Mouse (Mus musculus) urinary bladder, postnatal 0 days (tissue): ENCODE measurements around the gene Vkorc1l1. TPM values are rescaled to one million over a fixed set of nuclear protein-coding genes. Genes with fewer than 3 reads are reported as not detected.

Experiments used
- polyA plus RNA-seq: library from polyadenylated mRNA; unstranded; fragments of >200 nt; fragmentation: Nextera tagmentation; extraction: Ambion mirVana; gene quantifications from 2 replicates; pipeline ENCODE4 v1.2.1, GENCODE M21; 2015

Gene Vkorc1l1
- polyA plus RNA-seq, result 15.9 and 18.2 TPM in 2 replicates

DNA sequence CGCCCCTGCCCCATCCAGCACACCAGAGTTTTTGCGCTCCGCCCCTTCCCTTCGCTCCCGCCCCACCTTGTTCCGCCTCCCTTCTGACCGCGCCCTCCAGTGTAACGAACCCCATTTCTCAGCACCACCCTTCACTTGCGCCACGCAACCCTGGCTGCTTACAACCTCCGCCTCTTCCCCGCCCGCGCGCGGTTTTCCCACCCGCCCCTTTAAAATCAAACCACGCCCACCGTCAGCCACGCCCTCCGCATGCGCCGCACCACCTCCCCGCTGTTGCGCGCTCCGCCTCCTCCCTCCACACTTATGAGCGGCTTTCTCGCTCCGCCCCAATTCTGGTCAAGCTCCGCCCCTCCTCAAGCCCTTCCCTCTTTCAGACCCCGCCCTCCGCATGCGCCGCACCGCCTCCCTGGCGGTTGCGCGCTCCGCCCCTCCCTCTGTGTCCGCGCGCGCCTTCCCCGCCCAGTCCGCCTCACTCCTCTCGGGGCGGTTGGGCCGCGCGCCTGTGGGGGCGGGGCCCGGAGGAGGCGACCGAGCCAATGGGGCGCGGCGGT, at the start of gene Vkorc1l1:
Vkorc1l1 (plus strand) TSS at position 476 of the 551 bp plus-strand sequence.

GRCm38 (mm10) chr5:129895198-129896088, 46.3 kb upstream of the Vkorc1l1 start, which contains the start of gene Zbed5:
Gene Zbed5 (plus strand): TSS chr5:129895723.

DNA sequence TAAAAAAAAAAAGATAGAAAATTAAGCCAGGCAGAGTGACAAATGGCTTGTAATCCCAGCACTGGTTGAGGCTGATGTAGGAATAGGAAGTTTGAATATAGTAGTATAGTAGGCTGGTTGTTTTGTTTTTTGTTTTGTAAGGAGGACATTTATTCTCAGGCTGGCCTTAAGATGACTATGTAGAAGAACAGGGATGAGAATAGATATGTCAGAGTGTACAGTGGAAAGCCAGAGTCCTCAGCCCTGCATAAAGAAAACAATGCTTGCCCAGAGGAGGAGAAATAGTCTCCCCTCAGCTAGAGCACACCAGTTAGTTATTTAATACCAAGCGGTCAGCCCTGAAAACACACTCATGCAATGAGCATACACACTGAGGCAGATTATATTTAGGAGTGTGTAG, 43.3 kb upstream of the Vkorc1l1 start, which contains the start of gene Phkg1:
Phkg1 (minus strand) TSS at position 101 of the 400 bp plus-strand sequence.

DNA sequence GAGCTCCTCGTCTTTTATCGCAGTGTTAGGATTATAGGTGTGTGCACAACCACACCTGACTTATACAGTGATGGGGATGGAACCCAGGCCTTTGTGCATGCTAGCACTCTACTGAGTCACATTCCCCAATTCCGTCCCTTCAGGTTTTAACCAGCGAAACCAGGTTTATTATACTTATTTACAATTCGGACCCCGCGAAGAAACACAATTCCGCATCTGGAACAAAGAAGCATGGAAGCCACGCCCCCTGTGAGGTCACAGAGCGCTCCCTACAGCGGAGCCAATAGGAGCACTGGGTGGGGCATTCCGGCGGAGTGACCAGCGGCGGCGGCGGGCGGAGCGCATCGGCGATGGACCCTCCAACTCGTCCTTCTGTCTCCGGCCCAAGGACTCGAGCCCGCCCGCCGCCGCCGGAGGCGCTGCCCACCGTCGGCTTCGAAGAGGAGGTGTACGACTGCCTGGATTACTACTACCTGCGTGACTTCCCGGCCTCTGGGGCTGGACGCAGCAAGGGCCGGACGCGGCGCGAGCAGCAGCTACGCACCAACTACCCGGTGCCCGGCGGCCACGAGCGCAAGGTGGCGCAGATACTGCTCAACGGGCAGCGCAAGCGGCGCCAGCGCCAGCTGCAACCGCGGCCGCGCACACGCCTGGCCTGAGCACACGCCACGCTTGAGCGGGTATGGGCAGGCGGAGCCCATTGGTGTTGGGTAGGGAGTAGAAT, 33.4 kb upstream of the Vkorc1l1 start, which contains the start of gene Nupr1l:
Nupr1l (plus strand) TSS at position 299 of the 724 bp plus-strand sequence.

GRCm38 (mm10) chr5:130002301-130003146, 60.8 kb downstream of the Vkorc1l1 start, which contains the start of gene Gusb:
Gene Gusb (minus strand): TSS chr5:130003049.

GRCm38 (mm10) chr5:130029142-130029897, 87.5 kb downstream of the Vkorc1l1 start, which contains the start of the genes Asl and Crcp:
Gene Asl (minus strand): TSS chr5:130029247.
Gene Crcp (plus strand): TSS chr5:130029290.

Other genes starting within 250 kb of the Vkorc1l1 start
- gene Sept14, start 233.5 kb upstream of the Vkorc1l1 start, polyA plus RNA-seq, result not detected in 2 replicates
- gene Mrps17, start 226.5 kb upstream of the Vkorc1l1 start, polyA plus RNA-seq, result 130 and 134 TPM in 2 replicates
- gene Nipsnap2, start 216.9 kb upstream of the Vkorc1l1 start, polyA plus RNA-seq, result 82.8 and 84.1 TPM in 2 replicates
- gene Psph, start 154.5 kb upstream of the Vkorc1l1 start, polyA plus RNA-seq, result 24.5 and 24.6 TPM in 2 replicates
- 20.4 and 22.0 TPM in 2 replicates for gene Sumf2, start 95.0 kb upstream of the Vkorc1l1 start, polyA plus RNA-seq
- gene Chchd2, start 54.5 kb upstream of the Vkorc1l1 start, polyA plus RNA-seq, result 690 and 752 TPM in 2 replicates
- gene Zbed5, start 46.2 kb upstream of the Vkorc1l1 start, polyA plus RNA-seq, result 1.7 and 2.6 TPM in 2 replicates
- 0.15 and 0.33 TPM in 2 replicates for gene Phkg1, start 43.4 kb upstream of the Vkorc1l1 start, polyA plus RNA-seq
- 4.3 and 4.5 TPM in 2 replicates for gene Nupr1l, start 33.4 kb upstream of the Vkorc1l1 start, polyA plus RNA-seq
- gene Gusb, start 61.1 kb downstream of the Vkorc1l1 start, polyA plus RNA-seq, result 36.4 and 46.4 TPM in 2 replicates
- gene Asl, start 87.3 kb downstream of the Vkorc1l1 start, polyA plus RNA-seq, result 32.7 and 35.1 TPM in 2 replicates
- 30.6 and 35.2 TPM in 2 replicates for gene Crcp, start 87.3 kb downstream of the Vkorc1l1 start, polyA plus RNA-seq
- gene Tpst1, start 131.4 kb downstream of the Vkorc1l1 start, polyA plus RNA-seq, result 75.6 and 83.0 TPM in 2 replicates
- 3.9 and 5.0 TPM in 2 replicates for gene Kctd7, start 202.9 kb downstream of the Vkorc1l1 start, polyA plus RNA-seq
- gene Rabgef1, start 229.8 kb downstream of the Vkorc1l1 start, polyA plus RNA-seq, result 49.4 and 56.4 TPM in 2 replicates